Mouse (Mus musculus) megakaryocyte, embryonic 14.5 days (primary cell): ENCODE data around the gene 3830406C13Rik. TPM values are rescaled to one million over a fixed set of nuclear protein-coding genes. Genes with fewer than 3 reads are reported as not detected.

Source experiments
- H3K27me3 ChIP-seq: replicated peaks from 2 replicates; pipeline ENCODE3; 2012; ENCODE audit warnings: inconsistent platforms
- H3K36me3 ChIP-seq: replicated peaks from 2 replicates; pipeline ENCODE3; 2012; ENCODE audit warnings: low read length, inconsistent platforms, mixed read lengths
- H3K4me1 ChIP-seq: 2 replicates; pipeline ENCODE4 v1.6.1; 2012; ENCODE audit warnings: inconsistent platforms
- H3K4me3 ChIP-seq: replicated peaks from 2 replicates; pipeline ENCODE3; 2012; ENCODE audit warnings: moderate library complexity, mild to moderate bottlenecking, inconsistent platforms
- H3K9me3 ChIP-seq: 2 replicates; pipeline ENCODE4 v1.6.1; 2012; ENCODE audit warnings: inconsistent platforms
- FLI1 ChIP-seq: IDR thresholded peaks from 2 replicates; pipeline ENCODE4 v1.6.1; 2012; ENCODE audit warnings: low read length, inconsistent platforms, mixed read lengths
- GATA1 ChIP-seq: IDR thresholded peaks from 3 replicates; pipeline ENCODE4 v1.6.1; 2012; ENCODE audit warnings: mixed read lengths, low read length, inconsistent platforms, borderline replicate concordance
- polyA plus RNA-seq: library from polyadenylated mRNA; stranded (reverse); fragments of >175 nt; gene quantifications from 2 replicates; pipeline ENCODE4 v1.2.3, GENCODE M21; 2012; ENCODE audit warnings: low replicate concordance; ENCODE audit not compliant: insufficient read depth

3830406C13Rik gene
- polyA plus RNA-seq, 1 experiment: 5.6 TPM

- Histone ChIP-seq H3K36me3 (no peaks in the 10 kb centered on the region), H3K4me3 (no peak within 1 kb of the TSS), H3K4me1 (peaks cover 7% of the 10 kb centered on the region; the same call in 1 of the 2 replicates), H3K9me3 (no peaks in the 10 kb centered on the region), H3K27me3 (peaks cover 89% of the 10 kb centered on the region)
- TF ChIP-seq FLI1 (no peak), GATA1 (no peak)
Measured at GRCm38 (mm10) chr14:12348089-12348488, 64.1 kb downstream of the 3830406C13Rik start, which contains the start of gene Fezf2. Gene Fezf2, minus strand, starts transcription at chr14:12348189.

- H3K27me3 ChIP-seq: peaks cover 80% of the 10 kb centered on the region
- no peaks in the 10 kb centered on the region for H3K9me3 ChIP-seq
- TF ChIP-seq GATA1 (no peak), FLI1 (no peak)
- H3K36me3 ChIP-seq: no peaks in the 10 kb centered on the region
- no peak overlapping the region for H3K4me3 ChIP-seq
- H3K4me1 ChIP-seq: peaks cover 7% of the 10 kb centered on the region; the same call in 1 of the 2 replicates
Measured at GRCm38 (mm10) chr14:12349334-12350090, 65.5 kb downstream of the 3830406C13Rik start.

DNA sequence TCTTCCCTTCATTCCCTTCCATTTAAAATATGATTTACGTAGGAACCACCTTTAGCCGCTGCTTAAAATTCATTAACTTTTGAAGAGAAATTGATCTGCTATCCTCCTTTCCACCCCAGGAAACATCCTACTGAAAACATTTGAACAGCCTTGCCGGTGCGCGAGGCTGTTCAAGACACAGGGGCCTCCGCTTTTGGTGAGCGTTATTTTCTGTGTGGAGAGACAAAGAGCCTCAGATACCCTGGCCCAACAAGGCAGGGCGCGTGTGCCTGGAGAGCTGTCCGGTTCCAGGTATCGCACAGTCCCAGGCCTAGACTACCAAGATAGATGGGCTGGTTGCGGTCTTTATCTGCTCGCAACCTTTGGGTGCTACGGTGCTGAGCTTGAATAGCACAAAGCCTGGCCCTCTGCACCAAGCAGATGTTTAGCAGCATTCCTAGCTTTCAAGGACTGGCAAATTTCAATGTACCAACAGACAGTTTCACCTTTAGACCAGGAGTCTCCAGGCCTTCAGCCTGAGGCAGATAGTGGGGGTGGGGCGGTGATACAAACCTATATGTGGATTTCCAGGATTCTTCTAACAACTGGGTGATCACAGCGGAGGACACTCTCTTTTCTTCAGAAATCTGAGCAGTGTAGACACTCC is 66.4 kb downstream of the 3830406C13Rik start:
- Histone ChIP-seq H3K4me1 (0 out of 2 replicates have a peak, but pooled peaks cover 2% of the 10 kb centered on the region), H3K4me3 (no peak overlapping the region), H3K9me3 (no peaks in the 10 kb centered on the region), H3K27me3 (peaks cover 72% of the 10 kb centered on the region), H3K36me3 (no peaks in the 10 kb centered on the region)
- TF ChIP-seq GATA1 (no peak), FLI1 (no peak)

Other genes with a start within 250 kb of the 3830406C13Rik start
- not detected in 2 replicates for gene Gm49355, start 197 bp upstream of the 3830406C13Rik start, polyA plus RNA-seq
- not detected in 2 replicates for gene Fezf2, start 64.0 kb downstream of the 3830406C13Rik start, polyA plus RNA-seq